Mouse (Mus musculus) kidney, postnatal 0 days (tissue): ENCODE measurements around the gene Sh3glb1. TPM values are rescaled to one million over a fixed set of nuclear protein-coding genes. Genes with fewer than 3 reads are reported as not detected.
A peak's percentile ranks its signal among the peaks of the same experiment; 100 is the strongest.

Source experiments
- ATAC-seq: fragments of 200-750 bp; cut with Nextera tagmentation; replicated peaks from 2 replicates; pipeline ENCODE4 v1.8.0; 2017; ENCODE audit warnings: low read depth, moderate number of reproducible peaks, moderate TSS enrichment, moderate library complexity; ENCODE audit not compliant: low FRiP score
- DNase-seq: peaks from one replicate; pipeline ENCODE4 v3.0.0-alpha.2; 2016; ENCODE audit warnings: low spot score
- H3K27ac ChIP-seq: fragments of 300-500 bp; sonication (generic); 2 replicates; pipeline ENCODE4 v1.5.1; 2014; ENCODE audit warnings: mild to moderate bottlenecking
- H3K27me3 ChIP-seq: fragments of 300-500 bp; sonication (generic); 2 replicates; pipeline ENCODE4 v1.6.1; 2014; ENCODE audit warnings: low read length, mixed read lengths; ENCODE audit not compliant: insufficient read depth
- H3K36me3 ChIP-seq: fragments of 300-500 bp; sonication (generic); 2 replicates; pipeline ENCODE4 v1.6.1; 2014; ENCODE audit warnings: low read length, mixed read lengths; ENCODE audit not compliant: insufficient read depth
- H3K4me1 ChIP-seq: fragments of 300-500 bp; sonication (generic); replicated peaks from 2 replicates; pipeline ENCODE4 v1.6.1; 2014; ENCODE audit warnings: antibody characterized with exemption, low read length, mixed read lengths; ENCODE audit not compliant: insufficient read depth
- H3K4me2 ChIP-seq: fragments of 300-500 bp; sonication (generic); 2 replicates; pipeline ENCODE4 v1.6.1; 2014; ENCODE audit warnings: mild to moderate bottlenecking, low read length, moderate library complexity, mixed read lengths
- H3K4me3 ChIP-seq: fragments of 300-500 bp; sonication (generic); replicated peaks from 2 replicates; pipeline ENCODE4 v1.5.1; 2014; ENCODE audit warnings: low read depth, low read length
- H3K9ac ChIP-seq: fragments of 300-500 bp; sonication (generic); 2 replicates; pipeline ENCODE4 v1.6.1; 2014; ENCODE audit warnings: low read depth, low read length
- H3K9me3 ChIP-seq: fragments of 300-500 bp; sonication (generic); replicated peaks from 2 replicates; pipeline ENCODE4 v1.6.1; 2016; ENCODE audit warnings: low read length, inconsistent platforms, mixed read lengths
- CTCF ChIP-seq: IDR thresholded peaks from 2 replicates; pipeline ENCODE4 v1.5.1; 2016; ENCODE audit warnings: antibody characterized with exemption, low read depth, mild to moderate bottlenecking, moderate library complexity
- WGBS: fragments of 180-500 bp; shearing (Covaris S2); extraction: QIAGEN DNeasy Blood & Tissue Kit; methylation state at CpG from one replicate; pipeline ENCODE4 v1.1.7; 2014; 5-methylcytosine and 5-hydroxymethylcytosine counted together
- polyA plus RNA-seq: library from polyadenylated mRNA; unstranded; fragments of >200 nt; fragmentation: Nextera tagmentation; extraction: Ambion mirVana; gene quantifications from 2 replicates; pipeline ENCODE4 v1.2.1, GENCODE M21; 2015

Gene Sh3glb1
- polyA plus RNA-seq, 1 experiment from 2014 or later = 129 TPM

DNA sequence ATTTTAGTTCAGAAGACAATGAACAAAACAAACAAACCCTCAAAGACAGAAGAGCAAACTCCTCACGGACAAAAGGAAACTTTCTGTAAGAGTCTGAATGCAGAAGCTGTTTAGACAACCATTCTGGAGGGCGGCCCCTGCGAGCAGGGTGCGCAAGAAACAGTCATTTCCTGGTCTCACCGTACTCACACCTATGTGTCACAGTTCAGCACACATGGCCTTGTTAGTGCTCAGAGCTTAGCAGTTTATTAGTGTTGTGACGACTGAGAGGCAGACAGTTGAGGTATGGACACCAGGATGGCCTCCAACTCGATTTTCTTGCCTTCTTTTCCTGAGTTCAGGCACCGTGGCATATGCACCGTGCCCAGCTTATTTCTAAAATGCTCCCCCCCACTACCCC lies 4.2 kb downstream of the Sh3glb1 start:
- Histone ChIP-seq H3K4me1 (peaks cover 15% of the 10 kb centered on the region; the same call in 1 of the 2 replicates), H3K9me3 (no peaks in the 10 kb centered on the region), H3K4me3 (no peak overlapping the region), H3K4me2 (peak overlapping the region; percentile 23; the same call in 1 of the 2 replicates), H3K27me3 (no peaks in the 10 kb centered on the region), H3K36me3 (peaks cover 9% of the 10 kb centered on the region; the same call in 1 of the 2 replicates), H3K9ac (no peak overlapping the region), H3K27ac (no peak overlapping the region)
- TF ChIP-seq CTCF = no peak
- DNase-seq (peak; percentile 11), ATAC-seq (no peak)
- 42% methylated on average over 9 of the region's 9 CpGs for WGBS

DNA sequence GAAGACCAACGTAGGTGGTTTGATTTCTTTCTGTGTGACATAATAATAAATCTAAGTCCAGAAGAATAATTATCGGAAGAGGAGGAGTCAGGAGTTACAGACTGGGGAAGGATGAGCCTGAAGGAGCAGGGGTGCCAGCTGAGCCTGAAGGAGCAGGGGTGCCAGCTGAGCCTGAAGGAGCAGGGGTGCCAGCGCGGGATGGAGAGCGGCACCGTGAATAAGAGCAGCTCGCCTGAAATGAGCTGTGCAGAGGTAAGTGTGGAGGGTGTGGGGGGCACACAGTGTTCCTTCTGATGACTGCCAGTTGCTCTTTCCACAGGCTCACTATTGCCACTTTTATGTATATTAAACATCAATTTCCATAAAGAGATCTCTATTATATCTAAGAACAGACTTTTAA lies 5.1 kb downstream of the Sh3glb1 start:
- TF ChIP-seq CTCF = no peak
- WGBS = 69% methylated on average over 7 of the region's 7 CpGs
- Histone ChIP-seq H3K9me3 (no peaks in the 10 kb centered on the region), H3K27ac (no peak overlapping the region), H3K4me2 (no peak overlapping the region), H3K4me1 (peaks cover 15% of the 10 kb centered on the region; the same call in 1 of the 2 replicates), H3K9ac (no peak overlapping the region), H3K36me3 (peaks cover 9% of the 10 kb centered on the region; the same call in 1 of the 2 replicates), H3K4me3 (no peak overlapping the region), H3K27me3 (no peaks in the 10 kb centered on the region)
- DNase-seq (no peak), ATAC-seq (no peak)

DNA sequence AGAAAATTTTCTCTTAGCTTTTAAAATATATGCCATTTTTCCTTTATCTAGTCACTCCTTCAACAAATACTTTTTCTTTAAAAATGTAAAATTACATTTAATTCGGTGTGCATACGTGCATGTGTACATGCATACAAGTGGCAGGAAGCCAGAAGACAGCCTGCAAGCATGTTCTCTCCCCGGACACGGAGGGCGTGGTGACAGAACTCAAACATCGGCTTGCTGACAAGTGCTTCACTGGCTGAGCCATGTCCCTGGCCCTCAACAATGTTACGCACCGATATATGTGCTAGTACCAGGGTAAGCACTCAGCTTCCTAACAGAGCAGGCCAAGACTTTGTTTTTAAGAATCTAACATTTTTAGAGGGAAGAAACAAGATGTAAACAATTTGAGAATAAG lies 5.5 kb downstream of the Sh3glb1 start:
- WGBS = 78% methylated on average over 8 of the region's 8 CpGs
- H3K9ac ChIP-seq = no peak overlapping the region
- H3K27ac ChIP-seq = no peak overlapping the region
- ATAC-seq (no peak), DNase-seq (no peak)
- H3K27me3 ChIP-seq = no peaks in the 10 kb centered on the region
- no peaks in the 10 kb centered on the region for H3K9me3 ChIP-seq
- H3K4me3 ChIP-seq = no peak overlapping the region
- TF ChIP-seq CTCF = no peak
- H3K4me1 ChIP-seq = peaks cover 15% of the 10 kb centered on the region; the same call in 1 of the 2 replicates
- H3K4me2 ChIP-seq = no peak overlapping the region
- H3K36me3 ChIP-seq = peaks cover 9% of the 10 kb centered on the region; the same call in 1 of the 2 replicates

DNA sequence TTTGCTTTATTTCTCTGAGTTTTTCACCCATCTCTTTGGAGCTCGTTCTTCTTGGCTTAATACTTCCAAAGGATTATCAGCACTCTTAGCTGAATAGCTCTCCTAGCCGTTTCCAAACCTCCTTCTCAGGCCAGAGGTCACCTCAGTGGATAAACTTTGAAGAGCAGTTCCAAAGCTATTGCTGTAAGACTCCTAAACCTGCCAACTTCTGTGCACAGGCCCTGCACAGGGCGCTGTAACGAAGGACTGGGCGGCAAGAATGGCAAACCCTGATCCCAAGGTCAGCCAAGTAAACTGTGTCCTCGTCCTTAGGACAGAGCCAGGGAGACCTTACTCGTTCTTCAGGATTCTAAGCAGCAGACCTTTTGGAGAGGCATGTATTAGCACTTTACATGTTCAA lies 6.0 kb downstream of the Sh3glb1 start:
- H3K4me1 ChIP-seq = peaks cover 15% of the 10 kb centered on the region; the same call in 1 of the 2 replicates
- H3K4me2 ChIP-seq = no peak overlapping the region
- no peak for ATAC-seq
- H3K4me3 ChIP-seq = no peak overlapping the region
- H3K9ac ChIP-seq = no peak overlapping the region
- H3K36me3 ChIP-seq = peaks cover 9% of the 10 kb centered on the region; the same call in 1 of the 2 replicates
- H3K27me3 ChIP-seq = no peaks in the 10 kb centered on the region
- WGBS = 44% methylated on average over 7 of the region's 7 CpGs
- no peaks in the 10 kb centered on the region for H3K9me3 ChIP-seq
- no peak overlapping the region for H3K27ac ChIP-seq
- no peak for DNase-seq
- TF ChIP-seq CTCF = no peak

DNA sequence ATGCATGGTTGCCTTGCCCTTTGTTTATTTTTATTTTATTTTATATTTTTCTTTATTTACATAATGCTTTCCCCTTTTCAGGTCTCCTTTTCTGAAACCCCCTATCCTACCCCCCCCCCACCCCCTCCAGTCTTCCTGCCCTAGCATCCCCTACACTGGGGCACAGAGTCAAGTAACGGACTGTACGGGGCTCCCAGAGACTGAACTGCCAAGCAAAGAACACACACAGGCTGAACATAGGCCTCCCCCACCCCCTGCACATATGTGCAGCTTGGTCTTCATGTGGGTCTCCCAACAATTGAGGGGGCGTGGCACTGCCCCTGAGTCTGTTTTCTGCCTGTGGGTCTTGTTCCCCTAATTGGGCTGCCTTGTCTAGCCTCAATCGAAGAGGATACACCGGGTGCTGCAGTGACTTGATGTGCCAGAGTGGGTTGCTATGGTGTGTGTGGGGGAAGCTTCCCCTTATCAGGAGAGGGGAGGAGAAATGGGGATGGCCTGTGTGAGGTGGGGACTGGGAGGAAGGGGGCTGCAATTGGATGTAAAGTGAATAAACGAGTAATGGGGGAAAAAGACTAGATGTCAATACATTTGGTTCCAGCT lies 8.4 kb downstream of the Sh3glb1 start:
- H3K27ac ChIP-seq = no peak overlapping the region
- H3K36me3 ChIP-seq = peaks cover 13% of the 10 kb centered on the region; the same call in 1 of the 2 replicates
- no peak for TF ChIP-seq CTCF
- WGBS = 84% methylated on average over 6 of the region's 6 CpGs
- ATAC-seq = no peak
- no peaks in the 10 kb centered on the region for H3K27me3 ChIP-seq
- no peak for DNase-seq
- no peak overlapping the region for H3K4me3 ChIP-seq
- H3K4me1 ChIP-seq = 0 out of 2 replicates have a peak, but pooled peaks cover 4% of the 10 kb centered on the region
- no peaks in the 10 kb centered on the region for H3K9me3 ChIP-seq
- H3K4me2 ChIP-seq = no peak overlapping the region
- H3K9ac ChIP-seq = no peak overlapping the region

DNA sequence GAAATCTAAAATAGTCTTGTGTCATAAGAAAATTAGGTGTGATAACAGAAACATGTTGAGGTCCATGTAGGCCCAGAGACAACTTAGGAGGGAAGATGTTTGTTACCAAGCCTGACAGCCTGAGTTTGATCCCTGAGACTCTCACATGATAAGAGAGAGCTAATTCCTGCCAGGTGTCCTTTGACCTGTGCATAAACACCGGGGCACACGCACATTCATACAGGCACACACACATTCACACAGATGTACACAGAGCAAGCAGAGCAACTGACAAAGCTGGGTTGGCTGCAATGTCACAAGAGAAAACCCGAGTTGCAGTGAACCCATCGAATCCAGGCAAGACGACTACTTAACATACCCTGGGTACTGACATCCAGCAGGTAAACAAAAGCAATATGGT lies 11.5 kb downstream of the Sh3glb1 start:
- Histone ChIP-seq H3K4me3 (no peak overlapping the region), H3K36me3 (peaks cover 17% of the 10 kb centered on the region), H3K4me2 (no peak overlapping the region), H3K9me3 (no peaks in the 10 kb centered on the region), H3K27ac (no peak overlapping the region), H3K4me1 (no peaks in the 10 kb centered on the region), H3K27me3 (no peaks in the 10 kb centered on the region), H3K9ac (no peak overlapping the region)
- TF ChIP-seq CTCF = no peak
- 86% methylated on average over 5 of the region's 5 CpGs for WGBS
- ATAC-seq (no peak), DNase-seq (no peak)

DNA sequence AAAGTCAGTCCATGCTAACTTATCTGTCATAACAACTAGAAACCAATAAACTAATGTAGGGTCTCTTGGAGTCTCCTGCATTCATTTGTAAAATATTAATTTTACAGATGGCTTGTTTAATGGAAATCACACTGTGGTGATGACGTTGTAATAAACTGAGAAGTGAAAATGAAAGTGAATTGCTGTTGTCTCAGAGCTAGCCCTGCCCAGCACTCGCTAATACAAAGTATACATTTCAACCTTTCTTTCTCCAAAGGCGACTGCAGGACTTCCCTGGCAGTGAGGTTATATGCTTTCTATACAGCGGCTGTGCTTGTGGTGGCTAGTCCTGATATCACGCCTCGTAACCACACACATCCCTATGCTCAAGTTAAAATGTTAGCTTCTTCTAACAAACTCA lies 16.2 kb downstream of the Sh3glb1 start:
- whole genome bisulfite sequencing = 87% methylated on average over 6 of the region's 6 CpGs
- H3K9ac ChIP-seq = no peak overlapping the region
- no peak for TF ChIP-seq CTCF
- DNase-seq (no peak), ATAC-seq (no peak)
- no peaks in the 10 kb centered on the region for H3K4me1 ChIP-seq
- H3K4me3 ChIP-seq = no peak overlapping the region
- H3K4me2 ChIP-seq = no peak overlapping the region
- no peaks in the 10 kb centered on the region for H3K9me3 ChIP-seq
- no peaks in the 10 kb centered on the region for H3K27me3 ChIP-seq
- H3K36me3 ChIP-seq = peaks cover 18% of the 10 kb centered on the region
- no peak overlapping the region for H3K27ac ChIP-seq
